Mouse (Mus musculus) Muller cell, postnatal 12 days (primary cell): ENCODE measurements around the gene 1810010D01Rik.
A peak's percentile ranks its signal among the peaks of the same experiment; 100 is the strongest.

Source experiments
- DNase-seq: peaks from one replicate; pipeline ENCODE4 v3.0.0-alpha.2; 2015; ENCODE audit errors: inconsistent ontology term

Gene 1810010D01Rik

DNA sequence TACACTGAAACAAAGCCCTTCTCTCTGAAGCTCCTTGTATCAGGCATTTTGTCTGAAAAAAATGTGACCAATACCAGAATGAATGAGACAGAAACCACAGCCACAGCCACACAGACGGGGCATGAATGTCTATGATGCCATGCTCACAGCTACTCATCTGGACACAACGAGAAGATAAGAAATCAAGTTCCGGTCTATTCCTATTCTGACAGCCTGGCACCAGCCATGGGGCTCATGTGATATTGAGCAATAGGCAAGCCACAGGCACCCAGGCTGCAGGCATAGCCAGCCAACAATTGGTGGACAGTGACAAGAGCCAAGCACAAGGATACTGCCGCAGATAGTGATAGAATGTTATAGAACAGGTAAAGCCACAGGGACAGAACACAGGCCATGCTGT lies 7.6 kb upstream of the 1810010D01Rik start:
- peak; percentile 87 for DNase-seq

DNA sequence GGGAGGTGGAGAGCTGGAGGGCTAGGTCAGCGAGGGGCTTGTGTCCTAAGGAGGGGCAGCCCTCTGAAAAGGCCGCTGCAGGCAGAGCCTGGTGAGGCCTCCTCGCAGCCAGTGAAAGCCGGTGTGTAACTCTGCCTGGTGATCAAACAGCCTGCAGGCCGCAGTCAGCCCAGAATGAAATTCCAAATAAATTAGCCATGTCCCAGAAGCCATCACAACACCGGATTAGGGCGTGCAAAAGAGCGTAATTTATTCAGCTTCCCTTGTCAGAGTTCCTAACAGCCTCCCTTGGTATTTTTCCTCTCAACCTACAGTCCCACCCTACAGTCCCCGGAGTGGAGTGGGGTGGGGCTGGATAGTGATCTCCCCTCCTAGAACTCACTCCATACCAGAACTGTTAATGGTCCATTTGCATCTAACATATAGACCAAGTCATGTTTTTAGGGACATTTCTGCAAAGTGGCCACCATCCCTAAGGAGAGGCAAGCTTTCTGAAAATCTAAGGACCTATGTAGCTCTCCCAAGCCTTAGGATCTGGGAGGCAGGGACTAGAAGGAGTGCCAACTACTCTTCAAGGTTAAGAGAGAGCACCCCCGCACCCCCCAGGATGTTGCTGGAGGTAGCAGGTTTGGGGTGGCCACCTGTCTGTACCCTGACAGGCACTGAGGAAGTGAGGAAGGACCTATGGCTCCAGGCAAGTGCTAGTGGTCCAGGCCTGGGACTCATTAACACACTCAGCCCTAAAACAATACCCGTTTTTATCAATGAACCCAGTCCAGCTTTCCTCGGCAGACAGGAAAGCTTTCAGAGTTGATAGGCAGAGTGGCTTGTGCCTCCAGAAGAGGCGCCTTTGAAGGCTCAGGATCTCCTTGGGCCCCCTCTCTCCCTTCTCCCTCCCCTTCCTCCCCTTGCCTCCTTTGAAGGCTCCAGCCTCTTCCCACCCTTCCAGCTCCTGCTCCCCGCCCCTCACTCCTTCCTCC lies 4.1 kb upstream of the 1810010D01Rik start:
- DNase-seq, result peak; percentile 69

- no peak for DNase-seq
Measured at GRCm38 (mm10) chr7:145210477-145211070, 2.7 kb upstream of the 1810010D01Rik start.

- no peak for DNase-seq
Measured at GRCm38 (mm10) chr7:145206801-145207200, 1.1 kb downstream of the 1810010D01Rik start.

DNA sequence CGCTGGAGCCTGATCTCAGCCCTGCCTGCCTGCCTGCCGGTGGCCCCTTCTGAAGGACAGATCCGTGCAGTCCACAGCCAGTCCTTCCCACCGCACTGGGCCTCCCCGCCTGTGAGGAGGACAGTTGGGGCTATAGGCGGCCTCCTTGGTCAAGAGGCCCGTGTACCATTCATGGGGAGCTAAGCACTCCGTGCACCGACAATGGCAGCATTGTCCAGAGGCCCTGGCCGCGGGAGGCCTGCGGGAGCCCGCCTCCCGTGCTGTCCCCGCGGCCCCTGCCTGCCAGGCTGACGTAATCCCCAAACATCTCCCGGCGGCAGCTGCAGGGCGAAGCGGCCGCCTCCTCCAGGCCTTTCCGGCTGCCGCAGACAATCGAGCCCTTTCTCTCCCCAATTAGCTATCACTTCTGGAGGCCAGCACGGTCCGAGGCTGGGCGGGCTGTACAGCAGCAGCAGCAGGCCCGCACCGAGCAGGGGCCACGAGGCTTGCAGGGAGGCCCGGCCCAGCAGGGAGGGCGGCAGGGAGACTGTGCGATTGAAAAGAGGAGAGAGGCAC lies 1.8 kb downstream of the 1810010D01Rik start:
- DNase-seq, result peak; percentile 97

- DNase-seq, result no peak
Measured at GRCm38 (mm10) chr7:145205363-145205902, 2.5 kb downstream of the 1810010D01Rik start.

DNA sequence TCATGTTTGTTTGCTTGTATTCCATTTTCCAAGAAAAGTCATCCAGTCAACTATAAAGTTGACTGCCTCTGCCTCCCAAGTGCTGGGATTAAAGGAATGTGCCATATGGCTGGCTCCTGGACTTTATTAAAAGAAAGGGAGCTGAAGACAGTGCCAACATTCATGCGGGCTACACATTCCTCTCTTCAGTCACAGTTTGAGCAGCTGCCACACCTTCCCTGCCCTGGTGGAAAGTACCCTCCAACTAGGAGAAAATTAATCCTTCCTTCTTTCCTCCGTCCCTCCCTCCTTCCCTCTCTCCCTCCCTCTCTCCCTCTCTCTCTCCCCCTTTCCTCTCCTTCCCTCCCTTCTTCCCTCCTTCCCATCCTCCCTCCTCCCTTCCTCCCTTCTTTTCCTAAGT lies 8.2 kb downstream of the 1810010D01Rik start:
- peak; percentile 77 for DNase-seq

GRCm38 (mm10) chr7:145198223-145198714 lies 9.7 kb downstream of the 1810010D01Rik start:
- DNase-seq, result peak; percentile 60

GRCm38 (mm10) chr7:145197711-145198110 lies 10.2 kb downstream of the 1810010D01Rik start:
- DNase-seq, result no peak

DNA sequence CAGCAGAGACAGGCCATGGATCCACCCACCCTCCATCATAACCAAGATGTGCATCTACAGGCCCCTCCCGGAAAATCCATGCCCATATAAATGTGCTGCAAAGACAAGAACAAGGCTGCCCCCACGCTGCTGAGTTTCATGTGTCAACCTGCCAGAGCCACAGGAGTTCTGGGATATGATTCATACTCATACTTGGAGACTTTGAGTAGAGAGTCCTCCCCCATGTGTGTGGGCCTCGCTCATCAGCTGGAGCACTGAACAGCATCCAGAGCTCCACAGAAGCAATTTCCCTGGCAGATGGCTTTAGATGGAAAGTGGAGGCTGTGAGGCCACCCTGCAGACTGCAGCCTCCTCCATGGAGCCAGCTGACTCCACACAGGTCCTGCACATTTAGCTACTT lies 10.9 kb downstream of the 1810010D01Rik start:
- DNase-seq, result peak; percentile 52

GRCm38 (mm10) chr7:145196340-145196739 lies 11.6 kb downstream of the 1810010D01Rik start:
- no peak for DNase-seq

DNA sequence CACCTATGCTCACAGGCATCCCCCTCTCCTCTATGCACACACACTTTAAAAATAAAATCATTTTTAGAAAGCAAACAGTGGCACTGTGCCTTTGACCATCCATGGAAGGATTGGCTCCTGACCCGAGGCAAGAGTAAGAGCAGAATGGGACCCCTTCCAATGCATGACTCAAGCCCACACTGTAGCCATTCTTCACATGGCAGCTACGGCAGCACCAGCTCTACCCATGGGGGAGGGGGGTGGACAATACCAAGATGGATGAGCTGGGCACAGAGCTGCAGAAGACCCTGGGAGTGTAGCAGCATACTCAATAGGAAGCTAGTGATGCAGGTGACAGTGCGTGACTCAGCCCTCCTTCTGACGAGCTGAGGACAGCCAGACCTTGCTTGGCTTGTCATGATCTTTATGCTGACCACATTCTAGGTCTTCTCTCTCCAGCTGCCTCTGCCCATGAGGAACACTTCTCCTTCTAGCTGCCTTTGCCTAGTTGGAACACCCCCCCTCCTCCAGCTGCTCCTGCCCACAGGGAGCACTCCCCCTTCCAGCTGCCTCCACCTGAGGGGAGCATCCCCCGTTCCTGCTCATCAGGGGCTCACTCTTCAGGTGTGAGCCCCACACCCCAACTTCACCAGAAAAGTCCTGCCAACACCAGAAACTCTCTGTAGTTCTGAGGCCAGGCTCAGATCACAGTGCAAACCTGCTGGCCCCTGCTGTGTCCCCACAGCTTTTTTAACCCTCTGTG lies 12.6 kb downstream of the 1810010D01Rik start:
- DNase-seq, result peak; percentile 82

DNA sequence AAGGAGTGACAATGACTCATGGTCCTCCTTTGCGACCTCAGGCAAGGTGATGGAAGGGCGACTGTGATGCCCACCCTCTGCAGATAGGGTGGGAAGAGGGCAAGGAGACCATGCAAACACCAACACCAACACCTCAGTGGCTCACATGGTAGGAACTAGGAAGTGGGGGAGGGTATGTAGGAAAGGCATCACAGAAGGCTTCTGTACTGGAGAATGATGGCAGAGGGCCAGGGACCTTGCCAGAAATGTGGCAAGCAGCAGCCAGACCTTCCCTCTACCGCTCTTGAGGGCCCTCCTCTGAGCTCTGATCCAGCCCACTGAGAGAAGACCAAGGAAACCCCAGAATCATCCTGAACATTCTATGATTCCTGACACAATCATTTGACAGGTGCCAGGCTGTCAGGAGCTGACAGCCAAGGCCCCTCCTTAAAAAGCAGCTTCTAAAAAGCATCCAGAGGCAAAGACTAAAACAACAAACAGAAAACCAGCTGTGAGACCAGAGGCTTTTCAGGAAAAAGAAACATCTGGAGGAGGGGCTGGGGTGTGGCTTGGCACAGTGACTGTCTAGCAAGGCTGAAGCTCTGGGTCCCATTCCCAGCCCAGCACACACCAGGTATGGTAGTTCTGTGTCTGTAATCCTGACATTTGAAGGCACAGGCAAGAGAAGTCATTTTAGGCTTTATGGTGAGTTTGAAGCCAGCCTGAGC lies 13.3 kb downstream of the 1810010D01Rik start:
- DNase-seq, result peak; percentile 78

- no peak for DNase-seq
Measured at GRCm38 (mm10) chr7:145192836-145193235, 15.1 kb downstream of the 1810010D01Rik start.

DNA sequence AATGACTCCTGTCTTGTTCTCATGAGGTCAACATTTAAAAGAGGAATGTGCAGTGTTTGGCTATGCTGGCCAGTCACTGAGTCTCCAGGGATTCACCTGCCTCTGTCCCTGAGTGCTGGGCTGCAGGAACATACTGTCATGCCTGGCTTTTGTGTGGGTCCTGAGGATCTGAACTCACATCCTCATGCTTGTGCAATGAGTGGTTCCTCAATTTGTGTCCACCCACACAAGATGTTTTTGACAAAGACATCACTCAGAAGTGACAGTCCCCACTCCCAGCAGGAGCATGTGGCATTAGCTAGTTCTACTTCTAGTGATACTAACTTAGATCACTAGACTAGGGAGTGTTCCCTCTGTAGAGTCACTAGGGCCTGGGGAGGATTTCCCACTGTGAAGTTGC lies 17.4 kb downstream of the 1810010D01Rik start:
- DNase-seq, result no peak

DNA sequence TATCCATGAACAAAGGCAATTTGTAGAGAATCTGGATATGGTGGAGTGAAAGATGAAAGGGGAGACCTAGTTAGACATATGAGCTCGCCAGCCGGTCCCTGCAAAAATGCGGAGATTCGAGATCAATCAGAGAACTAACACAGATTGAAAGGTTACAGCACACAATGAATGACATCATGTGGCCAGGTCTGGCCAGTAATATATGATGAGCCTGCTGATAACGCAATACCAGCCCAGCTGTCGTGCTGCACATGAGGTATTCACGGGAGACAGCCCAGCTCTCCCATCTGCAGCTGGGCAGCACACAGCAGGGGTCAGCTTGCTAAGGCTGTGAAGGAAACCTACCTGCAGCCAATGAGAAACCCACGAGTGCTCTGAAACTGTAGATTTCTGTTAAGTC lies 18.6 kb downstream of the 1810010D01Rik start:
- DNase-seq, result no peak

DNA sequence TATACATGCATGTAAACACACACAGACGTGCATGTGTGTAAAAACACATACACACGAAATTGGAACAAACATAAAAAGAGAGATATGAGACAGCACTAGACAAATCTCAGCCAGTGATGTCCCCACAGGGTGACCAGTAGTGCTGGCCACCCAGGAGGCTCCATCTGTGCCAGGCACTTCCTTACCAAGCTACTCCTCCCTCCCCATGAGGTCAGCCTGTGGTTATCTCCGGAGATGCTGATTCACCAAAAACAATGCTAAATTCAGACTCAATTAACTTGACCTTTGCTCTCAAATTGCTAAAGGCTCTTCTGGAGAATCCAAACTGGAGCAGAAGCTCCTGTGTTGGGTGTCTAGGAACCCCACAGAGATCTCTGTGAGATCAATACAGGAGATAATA lies 20.1 kb downstream of the 1810010D01Rik start:
- DNase-seq, result peak; percentile 46

DNA sequence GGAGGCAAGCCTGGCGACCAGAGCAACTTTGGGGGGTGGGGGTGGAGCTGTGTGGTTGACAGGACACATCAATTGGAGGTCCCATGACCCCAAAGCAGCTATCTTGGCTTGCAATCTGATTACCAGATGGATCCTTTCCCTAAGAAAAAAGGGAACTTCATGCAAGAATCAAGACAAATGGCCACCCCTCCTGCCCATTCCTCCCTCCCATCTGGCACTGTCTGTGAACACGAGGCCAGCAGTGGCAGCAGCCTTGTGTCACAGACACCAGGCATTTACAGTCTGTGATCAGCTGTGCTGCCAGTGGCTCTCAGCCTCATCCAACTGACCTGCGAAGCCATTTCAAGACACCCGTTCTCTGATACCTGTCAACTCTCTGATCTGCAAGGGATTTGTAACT lies 25.5 kb downstream of the 1810010D01Rik start:
- DNase-seq, result no peak

DNA sequence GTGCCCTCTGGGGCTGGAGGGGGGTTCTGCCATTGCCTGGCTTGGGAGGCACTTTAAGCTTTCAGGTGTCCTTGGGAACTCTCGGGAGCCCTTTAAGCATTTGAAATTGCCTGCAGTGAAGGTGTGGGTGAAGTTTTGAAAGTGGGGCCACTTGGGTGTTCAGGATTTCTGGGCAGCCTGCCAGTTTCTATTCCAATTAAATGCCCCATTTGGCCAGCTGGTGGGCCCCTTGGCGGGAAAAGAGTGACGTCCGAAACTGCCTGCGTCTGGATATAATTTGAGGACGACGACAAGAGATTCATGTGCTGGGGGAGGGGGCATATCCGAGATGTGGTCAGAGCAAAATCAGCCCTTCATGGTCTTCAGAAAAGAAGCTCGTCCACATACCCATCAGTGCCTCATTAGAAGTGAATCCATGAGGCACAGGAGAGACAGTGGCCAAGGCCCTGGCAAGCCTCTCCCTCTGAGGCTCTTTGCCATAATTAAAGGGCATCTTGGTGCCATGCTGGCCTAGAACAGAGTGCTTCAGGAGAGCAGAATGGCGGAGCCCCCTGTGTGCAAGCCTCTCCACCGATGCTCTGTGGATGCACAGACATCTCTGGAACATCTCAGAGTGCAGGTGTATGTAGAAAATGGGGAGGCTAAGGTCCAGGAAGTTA lies 26.4 kb downstream of the 1810010D01Rik start:
- no peak for DNase-seq

GRCm38 (mm10) chr7:145179691-145180091 lies 28.2 kb downstream of the 1810010D01Rik start:
- DNase-seq, result no peak
